11 mouse cellular contexts compared by ENCODE assay signal in genomic region chrX:11861119-11861708, GRCm38 (mm10).
DNase-seq lines count a peak whose midpoint lies in the region; ATAC-seq and TF ChIP-seq lines count a peak whose summit lies in the region.
"Had no signal": no experiment of that assay in that cellular context is flagged by ENCODE, and none has a peak within 500 bp of the region (broad histone marks: within the 10 kb centered on the region; RNA-seq: fewer than 3 reads in every experiment).

No protein-coding gene starts in this region.

- no peaks in the 10 kb centered on the region for H3K36me3 ChIP-seq in forebrain, embryonic 14.5 days (ENCODE audit: control insufficient read depth, insufficient read depth, low read length)
- no peaks in the 10 kb centered on the region for H3K36me3 ChIP-seq in forebrain, embryonic 12.5 days (replicated peaks)
- H3K36me3 ChIP-seq in lung, embryonic 14.5 days (ENCODE audit: insufficient read depth) = no peaks in the 10 kb centered on the region
- no peaks in the 10 kb centered on the region for H3K36me3 ChIP-seq in lung, postnatal 0 days (ENCODE audit: insufficient read depth, low read length)
- H3K36me3 ChIP-seq in midbrain, embryonic 13.5 days = no peaks in the 10 kb centered on the region

- no peak overlapping the region for H3K4me2 ChIP-seq in forebrain, embryonic 14.5 days (ENCODE audit: low read length)
- no peak overlapping the region for H3K4me2 ChIP-seq in forebrain, embryonic 12.5 days
- no peak overlapping the region for H3K4me2 ChIP-seq in lung, embryonic 14.5 days
- H3K4me2 ChIP-seq in lung, postnatal 0 days (replicated peaks; ENCODE audit: low read depth, low read length) = no peak overlapping the region
- no peak overlapping the region for H3K4me2 ChIP-seq in midbrain, embryonic 13.5 days (replicated peaks)

- no peak overlapping the region for H3K9ac ChIP-seq in forebrain, embryonic 14.5 days (ENCODE audit: low read length)
- H3K9ac ChIP-seq in forebrain, embryonic 12.5 days = no peak overlapping the region
- H3K9ac ChIP-seq in lung, embryonic 14.5 days = no peak overlapping the region
- H3K9ac ChIP-seq in lung, postnatal 0 days (replicated peaks; ENCODE audit: low read depth) = no peak overlapping the region
- H3K9ac ChIP-seq in midbrain, embryonic 13.5 days (replicated peaks) = no peak overlapping the region

- no peak for TF ChIP-seq EP300 in lung, postnatal 0 days (IDR thresholded peaks at IDR 0.05)

- TF ChIP-seq CTCF in lung, embryonic 14.5 days (IDR thresholded peaks at IDR 0.05; ENCODE audit: low read depth) = no peak
- TF ChIP-seq CTCF in lung, postnatal 0 days (IDR thresholded peaks at IDR 0.05) = no peak

- WGBS in forebrain, embryonic 14.5 days = 39% methylated on average over 11 of the region's 11 CpGs
- WGBS in forebrain, embryonic 12.5 days = 37% methylated on average over 11 of the region's 11 CpGs
- 56% methylated on average over 11 of the region's 11 CpGs for WGBS in lung, embryonic 14.5 days
- 58% methylated on average over 11 of the region's 11 CpGs for WGBS in lung, postnatal 0 days
- 50% methylated on average over 11 of the region's 11 CpGs for WGBS in midbrain, embryonic 13.5 days

- H3K9me3 ChIP-seq in forebrain, embryonic 14.5 days (replicated peaks; ENCODE audit: control insufficient read depth, low read length) = no peaks in the 10 kb centered on the region
- no peaks in the 10 kb centered on the region for H3K9me3 ChIP-seq in forebrain, embryonic 12.5 days
- no peaks in the 10 kb centered on the region for H3K9me3 ChIP-seq in lung, embryonic 14.5 days (ENCODE audit: low read depth, low read length)
- no peaks in the 10 kb centered on the region for H3K9me3 ChIP-seq in lung, postnatal 0 days (ENCODE audit: low read length)
- no peaks in the 10 kb centered on the region for H3K9me3 ChIP-seq in midbrain, embryonic 13.5 days

- H3K4me1 ChIP-seq in forebrain, embryonic 14.5 days (ENCODE audit: control insufficient read depth, insufficient read depth, low read length) = peaks cover 7% of the 10 kb centered on the region
- peaks cover 15% of the 10 kb centered on the region for H3K4me1 ChIP-seq in forebrain, embryonic 12.5 days
- 0 out of 2 replicates have a peak, but pooled peaks cover 6% of the 10 kb centered on the region for H3K4me1 ChIP-seq in lung, embryonic 14.5 days (ENCODE audit: insufficient read depth)
- H3K4me1 ChIP-seq in lung, postnatal 0 days (ENCODE audit: insufficient read depth, low read depth, low read length) = no peaks in the 10 kb centered on the region
- H3K4me1 ChIP-seq in midbrain, embryonic 13.5 days (replicated peaks) = peaks cover 20% of the 10 kb centered on the region

- no peak overlapping the region for H3K4me3 ChIP-seq in forebrain, embryonic 14.5 days (ENCODE audit: low read depth, low read length)
- H3K4me3 ChIP-seq in forebrain, embryonic 12.5 days (replicated peaks) = no peak overlapping the region
- no peak overlapping the region for H3K4me3 ChIP-seq in lung, embryonic 14.5 days (ENCODE audit: low read depth, low read length)
- H3K4me3 ChIP-seq in lung, postnatal 0 days (ENCODE audit: low read depth, low read length) = no peak overlapping the region
- H3K4me3 ChIP-seq in midbrain, embryonic 13.5 days (replicated peaks) = no peak overlapping the region
- H3K4me3 ChIP-seq: layer of hippocampus, adult 2 months had no signal

- 0 out of 2 replicates have a peak, but pooled peaks cover 2% of the 10 kb centered on the region for H3K27me3 ChIP-seq in forebrain, embryonic 14.5 days (replicated peaks; ENCODE audit: control insufficient read depth, insufficient read depth, low read length)
- peaks cover 92% of the 10 kb centered on the region for H3K27me3 ChIP-seq in forebrain, embryonic 12.5 days
- H3K27me3 ChIP-seq in lung, embryonic 14.5 days (ENCODE audit: insufficient read depth, low read length) = no peaks in the 10 kb centered on the region
- no peaks in the 10 kb centered on the region for H3K27me3 ChIP-seq in lung, postnatal 0 days (replicated peaks; ENCODE audit: insufficient read depth, low read length)
- peaks cover 46% of the 10 kb centered on the region for H3K27me3 ChIP-seq in midbrain, embryonic 13.5 days

- H3K27ac ChIP-seq in forebrain, embryonic 14.5 days (ENCODE audit: low read depth, low read length) = no peak overlapping the region
- no peak overlapping the region for H3K27ac ChIP-seq in forebrain, embryonic 12.5 days
- no peak overlapping the region for H3K27ac ChIP-seq in lung, embryonic 14.5 days (ENCODE audit: low read depth)
- no peak overlapping the region for H3K27ac ChIP-seq in lung, postnatal 0 days (ENCODE audit: low read length)
- H3K27ac ChIP-seq in midbrain, embryonic 13.5 days = peak overlapping the region; percentile 44; the same call in 1 of the 2 replicates
- H3K27ac ChIP-seq: layer of hippocampus, adult 2 months had no signal

- ATAC-seq in forebrain, embryonic 14.5 days = peak; percentile 34
- ATAC-seq in forebrain, embryonic 12.5 days (ENCODE audit: low FRiP score) = no peak; the same call in 1 of the 2 replicates
- no peak for ATAC-seq in lung, embryonic 14.5 days (ENCODE audit: insufficient read depth)
- ATAC-seq in lung, postnatal 0 days = no peak
- no peak for ATAC-seq in midbrain, embryonic 13.5 days
- ATAC-seq: activated CD4-positive, CD25-positive, alpha-beta regulatory T cell, adult 4 months had no signal

- peak; percentile 34 for DNase-seq in forebrain, embryonic 14.5 days (ENCODE audit: low spot score)
- peak; percentile 28 for DNase-seq in lung, embryonic 14.5 days
- no peak for DNase-seq in lung, postnatal 0 days (ENCODE audit: low spot score)
- peak; percentile 64 to 67 for DNase-seq in cerebellum, postnatal 10 days
- no peak for DNase-seq in kidney, postnatal 14 days
- no peak for DNase-seq in Muller cell, postnatal 12 days (ENCODE audit: inconsistent ontology term)
- DNase-seq: lung, adult 2 months had no signal

Comparison
In these comparisons a context has a peak if more than half of its experiments do, and no peak if none do; other contexts are left out.
1. DNase-seq: peak in forebrain, embryonic 14.5 days (single experiment), lung, embryonic 14.5 days (single experiment) and cerebellum, postnatal 10 days (2 of 2); none in lung, postnatal 0 days (single experiment), kidney, postnatal 14 days (single experiment) and Muller cell, postnatal 12 days (single experiment).